Mouse (Mus musculus) cerebellum, postnatal 14 days (tissue): ENCODE data around the gene Taf11.

ENCODE experiments used
- DNase-seq, 2 experiments: peaks; one replicate each; pipeline ENCODE4 v3.0.0; 2021; ENCODE audit warnings: mixed read lengths in 2 of 2

Gene Taf11

DNA sequence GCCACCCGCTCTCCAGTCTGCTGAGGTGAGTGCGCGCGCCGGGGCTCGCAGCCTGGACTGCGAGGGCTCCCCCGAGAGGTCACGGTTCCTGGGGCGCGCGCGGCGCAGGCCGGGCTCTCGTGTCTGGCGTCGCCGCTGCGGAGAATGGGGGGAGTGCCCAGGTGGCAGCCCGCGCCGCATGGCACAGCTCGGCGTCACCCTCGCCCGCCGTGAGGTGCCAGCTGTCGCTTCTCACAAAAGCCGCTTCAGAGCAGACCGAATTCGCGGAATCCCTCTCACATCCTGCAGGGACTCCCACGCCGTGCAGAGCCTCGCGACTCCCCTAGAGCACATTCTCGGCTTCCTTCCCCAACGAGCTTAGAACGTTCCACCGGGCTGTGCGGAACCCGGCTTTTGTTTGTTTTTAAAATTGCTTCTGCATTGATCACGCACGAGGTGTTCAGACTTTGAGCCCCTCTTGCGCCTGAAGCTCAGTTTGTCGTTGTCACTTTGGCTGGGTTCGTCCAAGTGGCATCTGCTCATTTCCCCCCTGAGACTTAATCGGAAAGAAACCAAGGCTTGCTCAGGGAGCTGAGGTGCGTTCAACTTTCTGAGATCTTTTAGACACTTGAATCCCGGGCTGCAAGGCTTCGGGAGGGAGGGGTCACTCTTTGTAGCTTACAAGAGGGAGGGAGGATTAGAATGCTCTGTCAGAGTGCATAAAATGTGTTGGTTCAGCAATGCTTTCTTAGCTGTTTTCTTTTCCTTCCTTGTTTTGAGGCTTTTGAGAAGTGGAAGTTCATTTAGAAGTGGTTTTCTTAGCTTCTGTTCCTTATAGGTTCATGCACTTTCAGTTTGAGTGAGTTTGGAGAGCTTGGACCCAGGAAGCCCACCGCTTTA lies at the start of gene Taf11:
Gene Taf11, minus strand, starts transcription at position 223 of the 879 bp plus-strand sequence.
- peak; percentile 83 for DNase-seq

DNA sequence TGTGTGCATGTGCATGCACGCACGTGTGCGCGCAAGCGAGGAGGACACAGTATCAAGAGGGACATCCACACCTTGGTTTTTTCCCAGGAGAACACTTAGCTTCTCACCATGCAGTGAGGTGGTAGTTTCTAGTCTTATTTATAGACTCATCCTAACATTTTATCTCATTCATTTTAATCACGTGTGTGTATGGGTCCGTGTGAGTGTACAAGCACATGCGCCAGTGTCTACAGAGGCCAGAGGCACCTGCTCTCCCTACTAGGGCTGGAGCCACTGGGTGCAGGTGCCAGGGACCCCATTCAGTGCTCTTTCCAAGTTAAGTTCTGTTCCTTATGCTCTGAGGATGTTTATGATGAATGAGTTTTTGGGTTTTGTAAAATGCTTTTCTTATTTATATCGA lies 48.0 kb upstream of the Taf11 start:
- DNase-seq, result no peak

DNA sequence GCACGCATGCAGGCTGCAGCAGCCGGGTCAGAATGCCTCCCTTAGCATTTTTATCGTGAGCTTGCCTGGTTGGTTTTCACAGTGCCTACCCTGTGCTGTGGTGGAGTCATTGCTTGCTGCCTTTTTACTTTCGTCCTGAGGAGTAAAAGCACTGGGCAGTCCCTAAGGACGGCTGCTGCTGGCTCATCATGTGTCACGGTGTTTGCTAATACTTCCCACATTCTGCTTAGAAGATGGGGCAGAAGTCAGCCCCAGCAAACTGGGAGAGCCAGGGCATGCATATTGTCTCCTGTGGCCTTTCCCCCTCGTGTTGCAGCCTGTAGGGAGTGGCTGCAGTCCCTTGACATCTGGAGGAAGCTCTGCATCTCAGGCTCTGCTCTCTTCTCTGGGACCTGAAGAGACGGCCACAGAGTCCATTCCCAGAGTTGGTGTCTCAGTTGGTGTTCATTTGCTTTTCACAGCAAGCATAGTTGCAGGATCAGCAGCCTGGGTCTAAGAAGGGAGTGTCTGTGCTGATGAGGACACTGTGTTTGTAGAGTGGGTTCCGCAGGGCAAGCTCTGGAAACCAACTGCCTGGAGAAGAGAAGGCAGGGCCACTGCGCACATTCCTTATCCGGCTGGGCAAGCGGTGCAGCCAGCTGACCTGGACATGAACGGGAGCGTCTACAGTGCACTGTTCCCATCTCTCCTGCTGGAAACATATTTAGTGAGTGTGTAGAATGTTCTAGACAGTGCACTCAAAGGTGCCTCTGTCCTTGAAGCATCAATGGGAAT lies 45.2 kb upstream of the Taf11 start:
- no peak for DNase-seq

DNA sequence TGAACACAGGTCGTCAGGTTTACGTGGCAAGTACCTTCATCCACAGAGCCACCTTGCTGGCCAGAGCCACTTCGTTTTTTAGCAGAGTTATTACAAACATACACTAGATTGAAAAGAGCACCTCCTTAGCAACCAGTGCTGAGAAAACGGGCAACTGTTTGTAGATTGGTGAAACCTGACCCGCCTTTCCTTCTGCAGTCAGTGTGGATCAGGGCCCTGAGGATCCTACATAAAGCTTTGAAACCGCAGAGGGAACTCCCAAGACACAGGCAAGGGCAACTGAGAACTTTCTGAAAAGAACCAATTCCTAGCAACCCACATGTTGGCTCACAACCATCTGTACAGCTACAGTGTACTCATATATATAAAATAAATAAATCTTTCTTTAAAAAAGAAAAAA lies 43.5 kb upstream of the Taf11 start:
- no peak for DNase-seq

DNA sequence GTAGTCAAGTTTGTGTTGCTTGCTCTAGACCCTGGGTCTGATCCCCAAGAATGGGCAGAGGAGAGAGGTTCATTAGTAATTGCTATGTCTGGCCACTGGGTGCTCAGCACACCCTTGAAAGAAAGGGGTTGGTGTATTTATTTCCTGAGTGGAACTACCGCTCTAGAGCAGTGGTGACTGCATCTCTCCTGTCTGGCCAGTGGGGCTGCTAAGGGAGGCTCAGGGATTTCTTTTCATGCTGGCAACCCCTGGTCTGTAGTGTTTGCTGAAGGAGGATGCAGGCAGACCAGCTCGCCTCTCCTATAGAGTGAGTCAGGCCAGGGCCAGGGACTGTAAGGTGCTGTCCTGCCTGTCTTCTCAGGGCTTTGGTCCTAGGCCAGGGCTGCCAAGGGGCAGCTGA lies 37.5 kb upstream of the Taf11 start:
- no peak for DNase-seq

DNA sequence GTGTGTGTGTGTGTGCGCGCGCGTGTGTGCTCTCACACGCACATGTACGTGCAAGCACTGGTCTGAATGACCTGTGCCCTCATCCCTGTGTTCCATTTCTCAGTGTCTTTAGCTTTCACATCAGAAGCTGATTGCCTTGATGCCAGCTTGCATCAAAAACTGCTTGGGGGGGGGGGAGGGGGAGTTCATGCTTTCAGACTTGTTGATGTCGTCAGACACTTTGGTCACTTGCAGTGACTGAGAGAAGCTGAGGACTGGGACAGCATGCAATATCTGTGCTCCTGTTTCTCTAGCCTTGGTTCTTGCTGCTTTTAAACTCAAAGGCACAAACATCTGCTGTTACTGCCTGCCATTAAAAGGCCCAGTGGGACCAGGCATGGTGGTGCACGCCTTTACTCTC lies 36.7 kb upstream of the Taf11 start:
- no peak for DNase-seq

DNA sequence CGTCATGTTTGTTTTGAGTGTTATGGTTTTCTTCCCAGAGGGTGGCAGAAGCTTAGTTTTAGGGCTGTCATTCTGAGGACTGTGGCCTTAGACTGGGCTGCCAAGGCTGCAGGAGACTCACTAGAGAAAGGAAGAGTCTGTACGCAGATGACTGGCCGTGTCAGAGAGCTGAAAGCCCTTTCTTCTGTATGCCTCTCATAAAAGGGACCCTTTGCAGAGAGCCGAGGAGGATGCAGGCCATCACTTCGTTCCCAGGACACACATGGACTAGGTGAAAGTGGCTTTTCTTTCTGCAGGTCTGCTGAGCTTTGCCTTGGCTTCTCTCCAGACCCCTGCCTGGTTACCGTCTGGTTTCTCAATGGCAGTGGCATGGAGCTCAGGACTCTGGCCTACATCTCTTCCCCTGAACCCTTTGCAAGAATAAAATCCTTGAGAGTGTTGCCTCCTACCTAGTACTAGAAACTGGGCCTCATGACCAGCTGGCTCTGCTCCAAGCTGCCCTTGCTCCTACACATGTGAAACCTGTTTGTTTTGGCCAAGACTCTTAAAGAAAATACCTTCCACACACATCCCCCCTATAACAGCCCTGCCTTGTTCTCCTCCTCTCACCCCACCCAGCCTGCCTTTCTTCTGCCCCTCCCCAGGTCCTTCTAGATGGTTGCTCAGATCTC lies 36.0 kb upstream of the Taf11 start:
- DNase-seq, result peak; percentile 97 to 98

DNA sequence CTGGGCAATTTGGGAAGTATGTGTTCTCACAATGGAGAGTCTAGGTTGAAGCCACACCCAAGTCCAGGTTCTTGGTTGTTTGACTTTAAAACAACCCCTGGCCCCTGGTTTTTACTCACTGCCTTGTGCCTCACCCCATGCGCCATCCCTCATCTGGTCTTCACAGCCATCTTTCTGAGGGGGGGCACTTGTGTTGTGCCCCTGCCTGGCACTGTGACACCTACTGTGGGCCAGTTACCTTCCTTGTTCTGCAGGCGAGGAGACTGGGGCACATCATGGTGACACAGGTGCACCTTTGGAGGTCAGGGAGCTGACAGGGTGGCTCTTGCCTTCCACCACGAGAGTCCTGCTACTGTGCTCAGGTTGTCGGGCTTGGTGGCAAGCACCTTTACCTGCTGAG lies 32.5 kb upstream of the Taf11 start:
- DNase-seq, result peak in 1 of 2 experiments; percentile 24

DNA sequence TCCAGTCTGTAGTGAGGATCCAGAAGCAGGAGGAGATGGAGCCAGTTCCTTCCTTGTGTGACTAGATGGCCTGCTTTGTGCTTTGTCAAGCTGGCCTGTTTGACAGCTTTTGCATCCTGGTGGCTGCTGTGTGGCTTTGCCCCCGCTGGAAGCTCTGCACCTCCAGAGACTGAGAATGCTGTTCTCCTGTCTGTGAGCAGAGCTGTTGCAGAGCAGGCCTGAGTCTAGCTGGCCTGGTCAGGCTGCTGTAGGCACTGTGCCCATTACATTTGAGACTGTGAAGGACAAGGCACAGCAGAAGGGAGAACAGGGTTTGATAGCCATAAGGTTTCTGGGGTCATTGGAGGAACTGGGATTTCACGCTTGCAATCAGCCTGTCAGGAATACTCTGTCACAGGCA lies 32.1 kb upstream of the Taf11 start:
- DNase-seq, result peak; percentile 72 to 76

DNA sequence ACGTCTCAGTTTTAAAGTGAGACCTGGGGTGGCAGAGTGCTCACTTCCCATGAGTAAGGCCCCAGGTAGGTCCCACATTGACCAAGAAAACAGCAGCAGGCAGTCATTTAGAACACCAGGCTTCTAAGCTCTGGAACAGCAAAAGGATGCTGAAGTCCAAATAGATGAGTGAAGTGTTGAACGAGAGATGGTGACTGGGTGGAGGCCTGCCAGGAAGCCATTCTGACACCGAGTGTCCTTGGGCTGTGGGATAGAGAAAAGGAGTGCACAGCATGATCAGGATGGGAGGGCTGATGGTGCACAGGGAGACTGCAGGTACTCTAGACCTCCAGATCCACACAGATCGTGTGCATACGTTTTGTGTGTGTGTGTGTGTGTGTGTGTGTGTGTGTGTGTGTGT lies 31.5 kb upstream of the Taf11 start:
- DNase-seq, result peak in 1 of 2 experiments; percentile 45

DNA sequence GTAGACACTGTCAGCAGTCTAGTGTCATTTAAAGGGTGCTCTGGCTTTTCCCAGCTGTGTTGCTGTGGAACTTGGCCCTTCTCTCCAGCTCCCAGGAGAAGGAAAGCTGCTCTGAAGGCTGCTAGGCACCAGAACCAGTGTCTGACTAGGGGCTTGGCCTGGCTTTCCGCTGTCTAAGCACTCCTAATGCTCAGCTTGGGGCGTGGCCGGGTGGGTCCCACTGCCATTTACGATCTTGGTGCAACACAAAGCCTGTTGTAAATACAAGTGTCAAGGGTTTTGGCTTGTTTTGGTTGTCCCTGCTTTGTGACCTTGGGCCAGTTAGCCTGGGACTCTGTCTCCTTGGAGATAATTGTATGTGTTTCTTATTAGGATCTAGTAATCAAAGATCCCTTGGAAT lies 30.7 kb upstream of the Taf11 start:
- DNase-seq, result no peak

DNA sequence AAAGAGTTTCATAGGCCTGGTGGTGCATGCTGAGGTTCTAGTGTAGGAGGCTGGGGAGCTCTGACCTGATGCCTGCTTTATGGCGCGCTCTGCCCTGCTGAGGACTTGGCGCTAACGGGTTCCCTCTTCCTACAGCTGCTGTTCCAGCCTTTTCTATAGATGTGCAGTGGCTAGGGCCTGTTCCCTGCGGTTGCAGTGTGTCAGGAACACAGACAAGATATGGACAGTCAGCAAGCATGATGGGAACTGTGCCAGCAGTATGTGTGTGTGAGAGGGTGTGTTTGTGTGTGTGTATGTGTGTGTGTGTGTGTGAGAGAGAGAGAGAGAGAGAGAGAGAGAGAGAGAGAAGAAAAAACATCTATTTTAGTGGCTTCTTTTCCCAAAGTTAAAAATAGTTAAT lies 29.4 kb upstream of the Taf11 start:
- peak in 1 of 2 experiments; percentile 36 for DNase-seq

DNA sequence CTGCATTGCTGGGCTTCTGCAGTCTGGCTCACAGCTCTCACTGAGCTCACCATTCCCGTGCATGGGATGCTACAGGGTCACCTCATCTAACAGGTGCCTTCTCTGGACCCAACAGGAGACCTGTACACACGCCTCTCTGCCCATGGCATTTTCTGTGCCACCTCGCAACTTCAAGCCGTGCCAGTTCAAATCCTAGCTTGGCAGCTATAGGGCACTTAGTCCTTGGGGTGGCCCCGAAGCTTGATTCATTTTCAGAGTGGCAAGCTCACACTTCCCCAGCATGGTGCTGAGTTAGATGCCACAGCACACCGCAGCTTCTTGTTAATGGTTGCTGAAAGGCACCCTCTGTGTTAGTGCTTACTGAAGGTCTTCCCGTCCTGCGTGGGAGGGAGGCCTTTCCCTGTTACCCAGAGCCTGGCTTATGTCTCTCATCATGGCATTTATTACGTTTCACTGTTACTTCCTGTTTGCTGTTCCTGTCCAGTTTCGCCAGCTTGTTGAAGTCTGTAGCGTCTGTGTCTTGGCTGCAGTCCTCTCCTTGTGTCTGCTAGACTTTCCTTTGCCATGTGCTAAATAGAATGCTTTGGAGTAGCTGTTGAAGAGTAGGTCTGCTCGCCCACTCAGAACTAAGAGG lies 28.6 kb upstream of the Taf11 start:
- peak; percentile 45 for DNase-seq

DNA sequence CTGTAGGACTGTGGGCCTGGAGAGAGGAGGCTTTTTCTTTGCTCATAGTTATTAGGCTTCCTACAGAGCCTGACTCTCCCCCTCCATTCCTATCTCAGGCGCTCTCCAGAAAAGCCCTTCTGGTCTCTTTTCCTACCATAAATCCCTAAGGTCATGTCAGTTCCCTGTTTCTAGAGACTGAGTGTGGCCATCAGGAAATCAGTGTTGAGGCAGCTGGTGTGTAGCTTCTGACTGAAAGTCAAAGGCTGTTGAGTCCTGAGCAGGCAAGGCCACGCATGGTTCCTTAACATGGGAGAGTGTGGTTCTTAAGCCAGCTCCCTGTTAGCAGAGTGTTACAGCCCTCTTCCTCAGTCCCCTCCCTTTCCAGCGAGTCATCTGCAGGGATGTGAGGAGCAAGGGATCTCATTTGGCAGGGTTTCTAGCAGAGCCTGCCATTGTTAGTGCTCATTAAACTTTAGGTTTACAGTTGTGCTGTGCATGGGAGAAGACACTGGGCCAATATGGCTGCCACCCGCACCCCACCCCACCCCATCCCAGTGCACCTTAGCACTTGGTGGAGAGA lies 27.5 kb upstream of the Taf11 start:
- DNase-seq, result no peak

DNA sequence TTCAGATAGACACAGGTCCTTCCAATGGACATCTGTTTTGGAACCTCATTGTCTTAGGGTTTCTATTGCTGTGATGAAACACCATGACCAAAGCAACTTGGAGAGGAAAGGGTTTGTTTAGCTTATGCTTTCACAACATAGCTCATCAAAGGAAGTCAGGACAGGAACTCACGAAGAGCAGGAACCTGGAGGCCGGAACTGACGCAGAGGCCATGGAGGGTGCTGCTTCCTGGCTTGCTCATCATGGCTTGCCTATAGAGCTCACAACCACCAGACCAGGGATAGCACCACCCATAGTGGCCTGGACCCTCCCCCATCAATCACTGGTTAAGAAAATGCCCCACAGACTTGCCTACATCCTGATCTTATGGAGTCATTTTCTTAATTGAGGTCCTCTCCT lies 25.4 kb upstream of the Taf11 start:
- no peak for DNase-seq

DNA sequence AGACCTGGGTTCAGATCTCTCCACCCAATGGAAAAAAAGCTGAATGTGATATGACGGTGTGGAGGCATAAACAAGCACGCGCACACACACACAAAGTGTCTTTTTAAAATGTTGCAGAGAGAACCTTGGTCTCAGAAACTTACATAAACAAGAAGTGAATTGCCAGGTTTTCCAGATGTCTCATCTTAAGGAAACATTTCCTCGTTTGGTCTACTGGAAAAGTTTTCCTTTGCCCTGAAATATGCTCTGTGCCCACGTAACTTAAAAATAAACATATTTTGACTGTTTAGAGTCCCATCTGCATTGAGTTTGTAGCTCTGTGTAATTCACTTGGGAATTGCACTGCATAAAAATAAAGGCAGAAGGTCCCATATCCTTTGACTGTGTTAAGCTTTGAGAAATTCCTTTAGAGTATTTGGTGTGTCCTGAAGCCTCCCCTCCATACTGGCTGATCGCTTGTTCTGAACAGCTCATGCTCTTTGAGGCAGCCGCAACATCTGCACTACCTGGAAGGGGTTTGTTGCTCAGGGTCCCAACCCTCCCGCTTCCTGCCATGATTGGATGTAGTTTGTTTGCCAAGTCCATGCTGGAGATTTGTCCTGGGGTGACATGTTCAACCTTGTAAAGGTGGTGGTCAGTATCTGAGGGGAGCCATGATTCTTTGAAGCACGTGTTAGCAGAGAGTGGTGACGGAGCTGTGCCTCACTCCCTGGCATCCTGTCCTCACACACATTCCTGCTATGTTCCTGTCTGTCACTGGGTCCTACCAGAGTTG lies 24.7 kb upstream of the Taf11 start:
- DNase-seq, result no peak

DNA sequence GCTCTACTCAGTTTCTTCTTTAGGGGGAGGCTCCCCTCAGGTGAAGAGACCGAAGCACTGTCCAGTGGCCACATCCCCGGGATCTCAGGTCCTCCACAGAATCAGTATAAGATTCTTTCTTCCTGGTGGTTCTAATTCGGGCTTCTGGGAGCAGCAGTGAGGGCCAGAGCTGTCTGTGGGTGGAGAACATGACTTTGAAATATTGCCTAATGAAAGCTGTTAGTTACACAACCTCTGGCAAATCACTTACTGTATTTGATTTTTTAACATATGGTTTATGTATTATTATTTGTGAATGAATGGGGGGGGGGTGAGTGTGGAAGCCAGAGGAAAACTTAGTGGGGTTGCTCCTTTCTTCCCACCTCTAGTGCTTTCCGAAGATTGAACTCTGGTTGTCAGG lies 22.2 kb upstream of the Taf11 start:
- no peak for DNase-seq

DNA sequence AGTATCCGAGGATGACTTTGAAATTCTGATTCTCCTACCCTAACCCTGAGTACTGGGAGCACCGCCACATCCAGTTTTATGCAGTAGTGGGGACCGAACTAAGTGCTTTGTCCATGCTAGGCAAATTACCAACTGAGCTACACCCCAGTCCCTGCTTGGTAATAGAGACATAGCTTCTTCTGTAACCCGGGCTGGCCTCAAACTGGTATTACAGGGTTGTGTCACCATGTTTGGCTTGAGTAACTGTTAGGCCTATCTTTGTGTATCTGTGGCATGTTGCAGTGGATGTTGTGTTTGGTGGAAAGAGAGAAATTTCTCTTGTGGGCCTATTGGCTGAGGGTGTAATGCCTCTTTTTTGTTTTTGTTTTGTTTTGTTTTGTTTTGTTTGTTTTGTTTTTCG lies 20.6 kb upstream of the Taf11 start:
- no peak for DNase-seq

DNA sequence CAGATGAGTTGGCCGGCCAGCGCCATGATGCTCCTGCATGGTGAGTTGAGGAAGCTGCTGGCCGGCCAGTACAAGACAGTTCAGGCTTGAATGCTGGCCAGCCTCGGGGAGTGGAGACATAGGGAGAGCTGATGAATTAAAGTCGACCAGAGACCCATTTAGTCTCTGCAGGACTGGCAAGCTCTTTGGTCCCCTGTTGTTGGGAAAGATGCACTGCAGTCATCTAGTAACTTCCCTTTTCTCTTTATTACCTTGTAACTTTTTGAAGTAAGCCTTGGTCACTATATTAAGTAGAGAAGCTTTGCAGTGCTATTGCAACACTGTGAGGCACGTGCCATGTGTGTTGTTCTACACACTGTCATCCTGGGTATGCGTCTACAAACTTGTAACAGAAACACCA lies 15.9 kb upstream of the Taf11 start:
- DNase-seq, result peak in 1 of 2 experiments; percentile 29

DNA sequence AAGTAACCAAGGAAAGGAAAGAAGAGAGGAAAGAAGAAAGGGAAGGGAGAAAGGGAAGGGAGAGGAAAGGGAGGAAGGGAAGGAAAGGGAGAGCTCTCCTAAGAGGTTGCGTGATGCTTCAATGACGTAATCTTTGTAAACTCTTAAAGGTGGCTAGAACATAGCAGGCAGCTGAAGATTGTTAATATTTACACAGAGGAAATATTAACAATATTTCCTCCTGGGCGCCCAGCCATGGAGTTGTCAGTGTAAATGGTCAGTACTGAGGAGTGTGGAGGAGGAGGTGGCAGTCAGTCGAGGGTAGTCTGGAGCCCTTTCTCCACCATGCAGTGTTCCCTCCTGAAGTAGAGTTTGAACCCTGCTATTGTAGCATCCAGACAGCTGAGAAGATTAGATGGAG lies 15.4 kb upstream of the Taf11 start:
- no peak for DNase-seq

DNA sequence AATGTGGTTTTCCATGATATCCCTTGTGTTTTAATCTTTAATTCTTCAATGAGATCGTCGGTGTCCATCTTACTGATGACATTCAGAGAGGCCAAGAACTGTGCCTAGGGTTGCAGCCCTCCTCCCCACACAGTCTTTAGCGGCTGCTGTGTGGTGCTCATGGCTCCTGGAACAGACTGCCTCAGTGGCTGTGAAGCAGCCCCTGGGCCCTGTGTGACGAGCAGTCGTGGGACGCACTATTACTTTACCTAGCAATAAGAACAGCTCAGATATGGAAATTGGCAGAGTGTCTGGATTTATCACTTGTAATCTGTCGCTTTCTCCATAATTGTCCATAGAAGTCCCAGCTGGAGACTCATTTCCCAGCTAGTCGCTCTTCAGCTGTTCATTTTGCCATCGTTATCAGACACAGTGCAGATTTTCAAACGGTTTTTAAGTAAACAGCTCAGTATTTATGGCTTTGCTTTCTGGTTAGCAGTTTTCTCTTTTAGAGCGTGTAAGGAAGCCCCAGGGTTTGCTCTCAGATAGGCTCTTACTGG lies 12.6 kb upstream of the Taf11 start:
- no peak for DNase-seq

DNA sequence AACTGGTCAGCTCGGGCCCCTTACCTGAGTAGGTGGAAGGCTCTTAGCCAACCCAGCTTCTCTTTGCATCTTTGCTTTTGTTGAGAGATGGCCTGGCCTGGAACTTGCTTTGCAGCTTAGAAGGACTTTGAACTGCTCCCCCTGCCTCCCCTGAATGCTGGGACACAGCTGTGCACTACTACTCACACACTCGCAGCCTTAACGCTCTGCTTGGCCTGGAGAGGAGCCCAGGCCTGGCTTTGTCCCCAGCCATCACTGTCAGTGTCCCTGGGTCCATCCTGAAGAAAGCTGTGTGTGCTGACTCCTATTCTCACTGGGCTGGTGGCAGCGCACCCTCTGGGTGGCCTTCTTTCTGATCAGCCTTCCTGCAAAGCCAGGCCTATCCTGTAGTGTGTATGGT lies 11.0 kb upstream of the Taf11 start:
- no peak for DNase-seq
